ENCODE assay signal across 7 mouse cellular contexts in the genomic region with DNA sequence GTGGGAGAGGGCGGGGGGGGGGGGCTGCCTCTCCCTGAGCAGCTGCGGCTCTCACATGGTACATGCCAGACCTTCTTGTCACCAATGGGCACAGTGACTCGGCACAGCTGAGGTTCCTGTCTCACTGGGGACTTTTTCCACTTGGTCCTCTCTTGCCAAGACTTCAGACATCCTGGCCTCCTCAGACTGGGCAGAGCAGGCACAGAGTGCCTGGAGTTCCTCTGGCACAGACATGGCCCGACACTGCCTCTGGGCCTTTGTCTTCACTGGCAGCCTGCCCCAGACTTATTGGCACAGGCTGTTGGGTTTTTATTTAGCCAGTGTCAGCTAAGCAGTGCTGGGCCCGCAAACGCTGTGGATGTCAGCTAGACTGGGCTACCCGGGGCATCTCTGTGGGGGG. TPM values are rescaled to one million over a fixed set of nuclear protein-coding genes. Genes with fewer than 3 reads are reported as not detected.
A peak's percentile ranks its signal among the peaks of the same experiment; 100 is the strongest.
DNase-seq lines count a peak whose midpoint lies in the region; ATAC-seq lines count a peak whose summit lies in the region.

No protein-coding gene starts in this region.

- peaks cover 32% of the 10 kb centered on the region for H3K4me1 ChIP-seq in brown adipose tissue, adult 24 weeks (ENCODE audit: control insufficient read depth, insufficient read depth, insufficient read length, low read length)
- peaks cover 100% of the 10 kb centered on the region for H3K4me1 ChIP-seq in hindbrain, embryonic 13.5 days (replicated peaks)

- H3K36me3 ChIP-seq in hindbrain, embryonic 13.5 days = no peaks in the 10 kb centered on the region

- peak overlapping the region; percentile 97 for H3K27ac ChIP-seq in brown adipose tissue, adult 24 weeks (replicated peaks; ENCODE audit: low read depth, low read length)
- H3K27ac ChIP-seq in hindbrain, embryonic 13.5 days = peak overlapping the region; percentile 77

- ATAC-seq in hindbrain, embryonic 13.5 days (ENCODE audit: low FRiP score) = peak; percentile 62

- H3K9me3 ChIP-seq in hindbrain, embryonic 13.5 days = no peaks in the 10 kb centered on the region

- no peak overlapping the region for H3K4me3 ChIP-seq in brown adipose tissue, adult 24 weeks (ENCODE audit: insufficient read depth, low read depth, low read length)
- no peak overlapping the region for H3K4me3 ChIP-seq in hindbrain, embryonic 13.5 days

- H3K4me2 ChIP-seq in hindbrain, embryonic 13.5 days = no peak overlapping the region

- intact Hi-C loops in left cerebral cortex, postnatal 25 days (cut with DNase I) = loop anchor here (2.0 kb wide), 1 partner anchor 19 kb away; no protein-coding TSS in a partner anchor

- peak; percentile 83 for DNase-seq in NIH3T3 (ENCODE audit: low read depth)
- peak; percentile 76 to 79 for DNase-seq in frontal cortex, postnatal 10 days (ENCODE audit: low spot score in 2 of 2)
- DNase-seq in left cerebral cortex, postnatal 25 days (ENCODE audit: low spot score in 2 of 2) = peak; percentile 68 to 79
- DNase-seq in right cerebral cortex, adult 18-20 months = peak; percentile 69
- DNase-seq in spleen, postnatal 4 days (ENCODE audit: low spot score in 2 of 2) = no peak

- 20% methylated on average over 7 of the region's 7 CpGs for WGBS in hindbrain, embryonic 13.5 days

- no peaks in the 10 kb centered on the region for H3K27me3 ChIP-seq in hindbrain, embryonic 13.5 days

- no peak overlapping the region for H3K9ac ChIP-seq in hindbrain, embryonic 13.5 days

RNA-seq across cellular contexts. Expression of a gene that starts 18.7 kb away (rescaled TPM):
- polyA plus RNA-seq in brown adipose tissue, adult 24 weeks (2012; ENCODE audit: insufficient read depth, insufficient read length, missing spikeins) = 108 and 141 TPM in 2 replicates
- 4.7 and 5.2 TPM in 2 replicates for polyA plus RNA-seq in hindbrain, embryonic 13.5 days (2015; fragmentation: Nextera tagmentation; extraction: Ambion mirVana)
- 10 to 100 TPM; 44.9 to 53.8 TPM for total RNA-seq in left cerebral cortex, postnatal 25 days (2021)

RNA-seq across cellular contexts. Expression of a gene that starts 38.9 kb away (rescaled TPM):
- 1.6 TPM in 1 of 2 replicates, not detected in the other for polyA plus RNA-seq in brown adipose tissue, adult 24 weeks (2012; ENCODE audit: insufficient read depth, insufficient read length, missing spikeins)
- polyA plus RNA-seq in hindbrain, embryonic 13.5 days (2015; fragmentation: Nextera tagmentation; extraction: Ambion mirVana) = 0.16 and 0.29 TPM in 2 replicates
- not detected for total RNA-seq in left cerebral cortex, postnatal 25 days (2021)

Comparison
In these comparisons a context has a peak if more than half of its experiments do, and no peak if none do; other contexts are left out.
1. DNase-seq: peak in NIH3T3 (single experiment), frontal cortex, postnatal 10 days (2 of 2), left cerebral cortex, postnatal 25 days (2 of 2) and right cerebral cortex, adult 18-20 months (single experiment); none in spleen, postnatal 4 days (0 of 2).
2. RNA of a gene that starts 18.7 kb away (polyA plus RNA-seq): 108 to 141 TPM in brown adipose tissue, adult 24 weeks; 4.7 to 5.2 TPM in hindbrain, embryonic 13.5 days; every median in the first group is over 10 times any median in the second.